ENCODE assay signal across 9 mouse cellular contexts in genomic region chr12:102498726-102499125, GRCm38 (mm10). TPM values are rescaled to one million over a fixed set of nuclear protein-coding genes. Genes with fewer than 3 reads are reported as not detected.
A peak's percentile ranks its signal among the peaks of the same experiment; 100 is the strongest.
DNase-seq lines count a peak whose midpoint lies in the region; ATAC-seq and TF ChIP-seq lines count a peak whose summit lies in the region.
"Had no signal": no experiment of that assay in that cellular context is flagged by ENCODE, and none has a peak within 500 bp of the region (broad histone marks: within the 10 kb centered on the region; RNA-seq: fewer than 3 reads in every experiment).

No protein-coding gene starts in this region.

- peaks cover 46% of the 10 kb centered on the region for H3K36me3 ChIP-seq in embryonic facial prominence, embryonic 10.5 days (replicated peaks)
- H3K36me3 ChIP-seq in heart, postnatal 0 days (replicated peaks; ENCODE audit: control insufficient read depth, insufficient read depth, low read length): peaks cover 48% of the 10 kb centered on the region
- H3K36me3 ChIP-seq in limb, embryonic 15.5 days: peaks cover 32% of the 10 kb centered on the region
- peaks cover 40% of the 10 kb centered on the region for H3K36me3 ChIP-seq in forebrain, postnatal 0 days (ENCODE audit: insufficient read depth)

- no peaks in the 10 kb centered on the region for H3K9me3 ChIP-seq in embryonic facial prominence, embryonic 10.5 days
- no peaks in the 10 kb centered on the region for H3K9me3 ChIP-seq in heart, postnatal 0 days (replicated peaks; ENCODE audit: control insufficient read depth, low read length)
- no peaks in the 10 kb centered on the region for H3K9me3 ChIP-seq in limb, embryonic 15.5 days
- H3K9me3 ChIP-seq in forebrain, postnatal 0 days (ENCODE audit: low read length): no peaks in the 10 kb centered on the region
- H3K9me3 ChIP-seq: hindbrain, embryonic 15.5 days had no signal

- no peak overlapping the region for H3K4me2 ChIP-seq in heart, postnatal 0 days (ENCODE audit: low read depth, low read length)
- 0 out of 2 replicates have a peak overlapping the region, but pooled peaks have one; percentile 6 for H3K4me2 ChIP-seq in limb, embryonic 15.5 days
- no peak overlapping the region for H3K4me2 ChIP-seq in forebrain, postnatal 0 days (ENCODE audit: low read depth)
- H3K4me2 ChIP-seq: hindbrain, embryonic 15.5 days had no signal

- ATAC-seq in heart, postnatal 0 days (ENCODE audit: insufficient read depth, low read depth): no peak; the same call in 1 of the 2 replicates
- peak; percentile 68; the same call in 1 of the 2 replicates for ATAC-seq in limb, embryonic 15.5 days (ENCODE audit: insufficient number of reproducible peaks, low FRiP score, low TSS enrichment, low read depth)
- ATAC-seq in erythroblast, adult 5-6 weeks (replicated peaks; ENCODE audit: low FRiP score, poor library complexity, severe bottlenecking): no peak
- no peak for ATAC-seq in forebrain, postnatal 0 days

- no peak for TF ChIP-seq CTCF in heart, postnatal 0 days (IDR thresholded peaks at IDR 0.05; ENCODE audit: low read depth)
- no peak for TF ChIP-seq CTCF in forebrain, postnatal 0 days (IDR thresholded peaks at IDR 0.05; ENCODE audit: low read depth)

- H3K27ac ChIP-seq in embryonic facial prominence, embryonic 10.5 days (replicated peaks): peak overlapping the region; percentile 70
- H3K27ac ChIP-seq in heart, postnatal 0 days (ENCODE audit: low read depth): no peak overlapping the region; the same call in 1 of the 2 replicates
- H3K27ac ChIP-seq in limb, embryonic 15.5 days: 0 out of 2 replicates have a peak overlapping the region, but pooled peaks have one; percentile 65
- H3K27ac ChIP-seq in forebrain, postnatal 0 days (ENCODE audit: low read depth, low read length): no peak overlapping the region
- H3K27ac ChIP-seq: hindbrain, embryonic 15.5 days had no signal

- peak overlapping the region; percentile 17; the same call in 1 of the 2 replicates for H3K4me3 ChIP-seq in embryonic facial prominence, embryonic 10.5 days
- no peak overlapping the region for H3K4me3 ChIP-seq in heart, postnatal 0 days (ENCODE audit: low read depth, low read length)
- H3K4me3 ChIP-seq in limb, embryonic 15.5 days: no peak overlapping the region
- no peak overlapping the region for H3K4me3 ChIP-seq in forebrain, postnatal 0 days (ENCODE audit: low read depth, low read length)
- H3K4me3 ChIP-seq: hindbrain, embryonic 15.5 days had no signal

- no peak overlapping the region for H3K9ac ChIP-seq in heart, postnatal 0 days (replicated peaks; ENCODE audit: low read depth, low read length)
- H3K9ac ChIP-seq in limb, embryonic 15.5 days: no peak overlapping the region
- H3K9ac ChIP-seq in forebrain, postnatal 0 days: no peak overlapping the region
- H3K9ac ChIP-seq: hindbrain, embryonic 15.5 days had no signal

- no peaks in the 10 kb centered on the region for H3K27me3 ChIP-seq in embryonic facial prominence, embryonic 10.5 days (replicated peaks; ENCODE audit: low read depth, poor library complexity, severe bottlenecking)
- H3K27me3 ChIP-seq in heart, postnatal 0 days (ENCODE audit: control insufficient read depth, insufficient read depth, low read length): no peaks in the 10 kb centered on the region
- H3K27me3 ChIP-seq in limb, embryonic 15.5 days: no peaks in the 10 kb centered on the region
- H3K27me3 ChIP-seq in forebrain, postnatal 0 days (ENCODE audit: insufficient read depth, low read length): no peaks in the 10 kb centered on the region
- H3K27me3 ChIP-seq: hindbrain, embryonic 15.5 days had no signal

- DNase-seq in adrenal gland, adult 2 months: peak; percentile 32
- no peak for DNase-seq in adrenal gland, postnatal 25 days
- DNase-seq in embryonic facial prominence, embryonic 10.5 days (ENCODE audit: low spot score): peak; percentile 72
- DNase-seq in heart, postnatal 0 days (ENCODE audit: low spot score): peak; percentile 33
- DNase-seq in thymus, postnatal 10 days (ENCODE audit: low spot score in 2 of 2): no peak
- no peak for DNase-seq in forebrain, postnatal 0 days

- peaks cover 25% of the 10 kb centered on the region for H3K4me1 ChIP-seq in embryonic facial prominence, embryonic 10.5 days
- no peaks in the 10 kb centered on the region for H3K4me1 ChIP-seq in heart, postnatal 0 days (ENCODE audit: control insufficient read depth, insufficient read depth)
- H3K4me1 ChIP-seq in limb, embryonic 15.5 days: peaks cover 12% of the 10 kb centered on the region
- no peaks in the 10 kb centered on the region for H3K4me1 ChIP-seq in forebrain, postnatal 0 days (ENCODE audit: insufficient read depth)
- H3K4me1 ChIP-seq: hindbrain, embryonic 15.5 days had no signal

- WGBS in embryonic facial prominence, embryonic 10.5 days: 38% methylated on average over 8 of the region's 8 CpGs
- WGBS in heart, postnatal 0 days: 66% methylated on average over 8 of the region's 8 CpGs
- WGBS in limb, embryonic 15.5 days: 27% methylated on average over 8 of the region's 8 CpGs
- 35% methylated on average over 8 of the region's 8 CpGs for WGBS in forebrain, postnatal 0 days

- no peak for TF ChIP-seq EP300 in heart, postnatal 0 days (IDR thresholded peaks at IDR 0.05; ENCODE audit: low read depth)

RNA-seq across cellular contexts. Expression of gene Golga5, which starts 29.8 kb away (rescaled TPM):
- 10 to 100 TPM; 38.2 to 43.0 TPM for total RNA-seq in adrenal gland, adult 2 months (2021)
- 4.8 and 5.2 TPM in 2 replicates for polyA plus RNA-seq in adrenal gland, adult 2 months (2012; rRNA removed)
- 44.1 and 51.4 TPM in 2 replicates for total RNA-seq in adrenal gland, postnatal 25 days (2021)
- 28.4 and 31.3 TPM in 2 replicates for polyA plus RNA-seq in embryonic facial prominence, embryonic 10.5 days (2016; fragmentation: Nextera tagmentation; extraction: Ambion mirVana)
- 17.4 and 17.7 TPM in 2 replicates for total RNA-seq in heart, postnatal 0 days (2014; rRNA removed; ENCODE audit: low replicate concordance)
- polyA plus RNA-seq in heart, postnatal 0 days (2015; fragmentation: Nextera tagmentation; extraction: Ambion mirVana): 23.5 and 24.0 TPM in 2 replicates
- 41.7 and 44.1 TPM in 2 replicates for polyA plus RNA-seq in limb, embryonic 15.5 days (2015; fragmentation: Nextera tagmentation; extraction: Ambion mirVana)
- total RNA-seq in erythroblast, adult 5-6 weeks (2015; ENCODE audit: low replicate concordance): 13.2 and 15.0 TPM in 2 replicates
- 15.6 and 29.0 TPM in 2 replicates for total RNA-seq in erythroblast, adult 5-6 weeks (2017; ENCODE audit: low replicate concordance)
- 28.9 and 34.9 TPM in 2 replicates for total RNA-seq in forebrain, postnatal 0 days (2014; rRNA removed)
- polyA plus RNA-seq in forebrain, postnatal 0 days (2015; fragmentation: Nextera tagmentation; extraction: Ambion mirVana): 24.4 and 25.6 TPM in 2 replicates

RNA-seq across cellular contexts. Expression of gene Chga, which starts 56.0 kb away (rescaled TPM):
- total RNA-seq in adrenal gland, adult 2 months (2021): 1,000 to 10,000 TPM; 1,470 to 2,168 TPM
- polyA plus RNA-seq in adrenal gland, adult 2 months (2012; rRNA removed): 4,298 and 5,253 TPM in 2 replicates
- total RNA-seq in adrenal gland, postnatal 25 days (2021): 1,604 and 1,988 TPM in 2 replicates
- 6.2 and 6.6 TPM in 2 replicates for polyA plus RNA-seq in embryonic facial prominence, embryonic 10.5 days (2016; fragmentation: Nextera tagmentation; extraction: Ambion mirVana)
- total RNA-seq in heart, postnatal 0 days (2014; rRNA removed; ENCODE audit: low replicate concordance): not detected in 2 replicates
- 0.08 TPM in 1 of 2 replicates, not detected in the other for polyA plus RNA-seq in heart, postnatal 0 days (2015; fragmentation: Nextera tagmentation; extraction: Ambion mirVana)
- polyA plus RNA-seq in limb, embryonic 15.5 days (2015; fragmentation: Nextera tagmentation; extraction: Ambion mirVana): 0.42 TPM in 2 replicates
- not detected in 2 replicates for total RNA-seq in erythroblast, adult 5-6 weeks (2015; ENCODE audit: low replicate concordance)
- not detected in 2 replicates for total RNA-seq in erythroblast, adult 5-6 weeks (2017; ENCODE audit: low replicate concordance)
- total RNA-seq in forebrain, postnatal 0 days (2014; rRNA removed): 108 and 123 TPM in 2 replicates
- polyA plus RNA-seq in forebrain, postnatal 0 days (2015; fragmentation: Nextera tagmentation; extraction: Ambion mirVana): 130 and 171 TPM in 2 replicates

RNA-seq across cellular contexts. Expression of gene Lgmn, which starts 59.1 kb away (rescaled TPM):
- total RNA-seq in adrenal gland, adult 2 months (2021): 100 to 1,000 TPM; 116 to 129 TPM
- 111 and 133 TPM in 2 replicates for polyA plus RNA-seq in adrenal gland, adult 2 months (2012; rRNA removed)
- 110 and 136 TPM in 2 replicates for total RNA-seq in adrenal gland, postnatal 25 days (2021)
- polyA plus RNA-seq in embryonic facial prominence, embryonic 10.5 days (2016; fragmentation: Nextera tagmentation; extraction: Ambion mirVana): 42.7 and 45.6 TPM in 2 replicates
- total RNA-seq in heart, postnatal 0 days (2014; rRNA removed; ENCODE audit: low replicate concordance): 97.7 and 118 TPM in 2 replicates
- 94.0 and 96.0 TPM in 2 replicates for polyA plus RNA-seq in heart, postnatal 0 days (2015; fragmentation: Nextera tagmentation; extraction: Ambion mirVana)
- polyA plus RNA-seq in limb, embryonic 15.5 days (2015; fragmentation: Nextera tagmentation; extraction: Ambion mirVana): 90.4 and 111 TPM in 2 replicates
- 27.1 and 37.8 TPM in 2 replicates for total RNA-seq in erythroblast, adult 5-6 weeks (2015; ENCODE audit: low replicate concordance)
- 26.2 and 29.1 TPM in 2 replicates for total RNA-seq in erythroblast, adult 5-6 weeks (2017; ENCODE audit: low replicate concordance)
- total RNA-seq in forebrain, postnatal 0 days (2014; rRNA removed): 79.6 and 88.1 TPM in 2 replicates
- polyA plus RNA-seq in forebrain, postnatal 0 days (2015; fragmentation: Nextera tagmentation; extraction: Ambion mirVana): 121 and 139 TPM in 2 replicates

Comparison
In these comparisons a context has a peak if more than half of its experiments do, and no peak if none do; other contexts are left out.
1. DNase-seq: peak in adrenal gland, adult 2 months (single experiment), embryonic facial prominence, embryonic 10.5 days (single experiment) and heart, postnatal 0 days (single experiment); none in adrenal gland, postnatal 25 days (single experiment), thymus, postnatal 10 days (0 of 2) and forebrain, postnatal 0 days (single experiment).
2. H3K27ac ChIP-seq: peak in embryonic facial prominence, embryonic 10.5 days (single experiment) and limb, embryonic 15.5 days (single experiment); none in heart, postnatal 0 days (single experiment) and forebrain, postnatal 0 days (single experiment).
3. RNA of gene Chga, which starts 56.0 kb away (total RNA-seq): 1,470 to 2,168 TPM in adrenal gland, adult 2 months, 1,604 to 1,988 TPM in adrenal gland, postnatal 25 days and 108 to 123 TPM in forebrain, postnatal 0 days; not detected in heart, postnatal 0 days and not detected in erythroblast, adult 5-6 weeks; every median in the first group is over 100 times any median in the second.